ENCODE assay signal across 8 mouse cellular contexts in the genomic region with DNA sequence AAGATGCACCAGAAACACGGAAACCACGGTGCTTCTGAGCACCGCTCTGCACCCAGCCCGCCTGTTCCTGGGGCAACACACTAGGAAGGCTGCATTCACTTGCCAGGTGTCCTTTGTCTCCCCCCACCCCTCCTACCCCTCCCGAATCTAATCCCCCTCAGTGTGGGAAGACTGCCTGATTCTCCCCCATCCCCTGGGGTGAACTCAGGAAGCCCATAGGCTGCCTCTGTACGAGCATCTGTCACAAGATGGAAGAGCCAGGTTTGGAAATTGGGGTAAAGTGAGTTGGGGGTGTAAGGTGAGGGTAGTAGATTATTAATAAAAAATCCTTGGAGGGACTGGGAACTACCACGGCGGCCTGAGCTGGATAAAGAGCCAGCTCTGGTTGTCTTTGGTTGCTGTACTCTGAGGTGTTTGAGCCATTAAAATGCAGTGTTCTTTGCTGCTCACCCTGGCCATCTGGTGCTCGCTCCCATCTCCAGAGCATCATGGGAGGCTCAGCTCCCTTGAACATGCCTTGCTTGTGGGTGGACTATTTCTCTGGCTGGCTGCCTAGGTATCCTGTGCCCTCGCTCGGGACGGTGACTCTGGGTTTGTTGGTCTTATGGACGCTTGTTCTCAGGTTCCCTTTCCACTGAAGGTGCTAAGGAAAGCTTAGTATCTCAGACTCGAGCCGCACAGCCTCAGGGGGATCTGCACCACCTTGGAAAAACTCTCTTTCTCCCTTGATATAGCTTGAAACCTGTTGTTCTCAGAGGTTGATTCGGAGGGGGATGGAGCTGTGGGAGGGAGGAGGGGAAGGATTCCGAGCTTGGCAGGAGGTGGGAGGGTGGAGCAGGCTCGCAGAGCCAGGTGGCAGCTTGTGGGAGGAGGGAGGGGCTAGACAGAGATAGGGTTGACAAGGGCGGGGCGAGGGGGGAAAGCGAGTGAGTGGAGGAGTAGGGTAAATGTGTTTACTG.
DNase-seq lines count a peak whose midpoint lies in the region; ATAC-seq and TF ChIP-seq lines count a peak whose summit lies in the region.

No protein-coding gene starts in this region.

- 6% methylated on average over 21 of the region's 21 CpGs for WGBS in kidney, embryonic 16.5 days
- 8% methylated on average over 21 of the region's 21 CpGs for WGBS in hindbrain, embryonic 11.5 days
- 9% methylated on average over 21 of the region's 21 CpGs for WGBS in limb, embryonic 11.5 days
- 6% methylated on average over 21 of the region's 21 CpGs for WGBS in stomach, embryonic 16.5 days
- WGBS in liver, postnatal 0 days (ENCODE audit: insufficient replicate concordance) = 10% methylated on average over 21 of the region's 21 CpGs

- H3K4me2 ChIP-seq in kidney, embryonic 16.5 days (replicated peaks; ENCODE audit: low read depth, low read length) = peak overlapping the region; percentile 39
- H3K4me2 ChIP-seq in hindbrain, embryonic 11.5 days (replicated peaks; ENCODE audit: low read depth, low read length) = peak overlapping the region; percentile 19
- H3K4me2 ChIP-seq in limb, embryonic 11.5 days (ENCODE audit: low read depth, severe bottlenecking) = peak overlapping the region; percentile 31; the same call in 1 of the 2 replicates
- peak overlapping the region; percentile 26 for H3K4me2 ChIP-seq in stomach, embryonic 16.5 days (ENCODE audit: low read depth, low read length)
- no peak overlapping the region for H3K4me2 ChIP-seq in liver, postnatal 0 days (ENCODE audit: low read depth, low read length)

- no peaks in the 10 kb centered on the region for H3K27me3 ChIP-seq in kidney, embryonic 16.5 days (ENCODE audit: insufficient read depth, low read length)
- H3K27me3 ChIP-seq in hindbrain, embryonic 11.5 days (ENCODE audit: control insufficient read depth, insufficient read depth, low read length) = no peaks in the 10 kb centered on the region
- H3K27me3 ChIP-seq in limb, embryonic 11.5 days (ENCODE audit: control insufficient read depth, insufficient read depth, low read length) = no peaks in the 10 kb centered on the region
- no peaks in the 10 kb centered on the region for H3K27me3 ChIP-seq in stomach, embryonic 16.5 days (ENCODE audit: control insufficient read depth, insufficient read depth, low read length)
- no peaks in the 10 kb centered on the region for H3K27me3 ChIP-seq in liver, postnatal 0 days (ENCODE audit: insufficient read depth, low read length)

- no peak for TF ChIP-seq EP300 in liver, postnatal 0 days (IDR thresholded peaks at IDR 0.05; ENCODE audit: low read depth)

- H3K36me3 ChIP-seq in kidney, embryonic 16.5 days (ENCODE audit: insufficient read depth, low read length) = no peaks in the 10 kb centered on the region
- no peaks in the 10 kb centered on the region for H3K36me3 ChIP-seq in hindbrain, embryonic 11.5 days (ENCODE audit: control insufficient read depth, insufficient read depth, low read length)
- H3K36me3 ChIP-seq in limb, embryonic 11.5 days (ENCODE audit: control insufficient read depth, insufficient read depth, low read length) = no peaks in the 10 kb centered on the region
- H3K36me3 ChIP-seq in stomach, embryonic 16.5 days (ENCODE audit: control insufficient read depth, insufficient read depth, low read length) = no peaks in the 10 kb centered on the region
- no peaks in the 10 kb centered on the region for H3K36me3 ChIP-seq in liver, postnatal 0 days (replicated peaks; ENCODE audit: insufficient read depth, low read length)

- TF ChIP-seq CTCF in liver, postnatal 0 days (IDR thresholded peaks at IDR 0.05; ENCODE audit: low read depth) = no peak

- peaks cover 17% of the 10 kb centered on the region for H3K4me1 ChIP-seq in kidney, embryonic 16.5 days (ENCODE audit: insufficient read depth, low read length)
- H3K4me1 ChIP-seq in hindbrain, embryonic 11.5 days (replicated peaks; ENCODE audit: control insufficient read depth, insufficient read depth, low read length) = no peaks in the 10 kb centered on the region; the same call in 1 of the 2 replicates
- peaks cover 4% of the 10 kb centered on the region for H3K4me1 ChIP-seq in limb, embryonic 11.5 days (ENCODE audit: control insufficient read depth, insufficient read depth, low read length)
- peaks cover 4% of the 10 kb centered on the region; the same call in 1 of the 2 replicates for H3K4me1 ChIP-seq in stomach, embryonic 16.5 days (ENCODE audit: control insufficient read depth, insufficient read depth, low read length)
- no peaks in the 10 kb centered on the region for H3K4me1 ChIP-seq in liver, postnatal 0 days (ENCODE audit: insufficient read depth)

- ATAC-seq in kidney, embryonic 16.5 days (ENCODE audit: low FRiP score, low TSS enrichment) = peak; percentile 59; the same call in 1 of the 2 replicates
- no peak for ATAC-seq in hindbrain, embryonic 11.5 days (ENCODE audit: low FRiP score)
- no peak for ATAC-seq in limb, embryonic 11.5 days (ENCODE audit: insufficient number of reproducible peaks, low FRiP score, low TSS enrichment, low read depth)
- peak; percentile 25; the same call in 1 of the 2 replicates for ATAC-seq in stomach, embryonic 16.5 days (ENCODE audit: insufficient read depth, low FRiP score)
- ATAC-seq in liver, postnatal 0 days = no peak

- no peaks in the 10 kb centered on the region for H3K9me3 ChIP-seq in kidney, embryonic 16.5 days (ENCODE audit: low read length)
- no peaks in the 10 kb centered on the region for H3K9me3 ChIP-seq in hindbrain, embryonic 11.5 days (ENCODE audit: control insufficient read depth, low read length)
- no peaks in the 10 kb centered on the region for H3K9me3 ChIP-seq in limb, embryonic 11.5 days (ENCODE audit: control insufficient read depth, low read length)
- no peaks in the 10 kb centered on the region for H3K9me3 ChIP-seq in stomach, embryonic 16.5 days (replicated peaks; ENCODE audit: control insufficient read depth, low read length)
- no peaks in the 10 kb centered on the region for H3K9me3 ChIP-seq in liver, postnatal 0 days (ENCODE audit: low read length)

- no peak for DNase-seq in kidney, adult 11 months
- peak; percentile 17 for DNase-seq in embryo, embryonic 11 days
- peak; percentile 19 for DNase-seq in hindbrain, embryonic 11.5 days (ENCODE audit: low spot score)
- DNase-seq in limb, embryonic 11.5 days (ENCODE audit: low spot score) = peak; percentile 24
- DNase-seq in Muller cell, postnatal 12 days (ENCODE audit: inconsistent ontology term) = no peak
- no peak for DNase-seq in liver, postnatal 0 days

- no peak overlapping the region for H3K27ac ChIP-seq in kidney, embryonic 16.5 days (ENCODE audit: low read length)
- H3K27ac ChIP-seq in hindbrain, embryonic 11.5 days (ENCODE audit: low read depth, low read length) = no peak overlapping the region
- H3K27ac ChIP-seq in limb, embryonic 11.5 days (replicated peaks; ENCODE audit: low read depth, low read length) = no peak overlapping the region
- H3K27ac ChIP-seq in stomach, embryonic 16.5 days (ENCODE audit: low read length) = no peak overlapping the region
- H3K27ac ChIP-seq in liver, postnatal 0 days (ENCODE audit: low read depth) = no peak overlapping the region

- H3K4me3 ChIP-seq in kidney, embryonic 16.5 days (ENCODE audit: low read length) = no peak overlapping the region
- H3K4me3 ChIP-seq in hindbrain, embryonic 11.5 days (ENCODE audit: low read depth, low read length) = no peak overlapping the region
- no peak overlapping the region for H3K4me3 ChIP-seq in limb, embryonic 11.5 days (ENCODE audit: low read depth, low read length)
- H3K4me3 ChIP-seq in stomach, embryonic 16.5 days (replicated peaks; ENCODE audit: low read length) = no peak overlapping the region
- no peak overlapping the region for H3K4me3 ChIP-seq in liver, postnatal 0 days (ENCODE audit: low read depth, low read length)

- H3K9ac ChIP-seq in kidney, embryonic 16.5 days (replicated peaks; ENCODE audit: low read length) = no peak overlapping the region
- H3K9ac ChIP-seq in hindbrain, embryonic 11.5 days (ENCODE audit: low read depth, low read length) = no peak overlapping the region
- no peak overlapping the region for H3K9ac ChIP-seq in limb, embryonic 11.5 days (ENCODE audit: low read length)
- H3K9ac ChIP-seq in stomach, embryonic 16.5 days (ENCODE audit: low read length) = no peak overlapping the region
- H3K9ac ChIP-seq in liver, postnatal 0 days (replicated peaks) = no peak overlapping the region

Comparison
In these comparisons a context has a peak if more than half of its experiments do, and no peak if none do; other contexts are left out.
1. ATAC-seq: peak in kidney, embryonic 16.5 days (single experiment) and stomach, embryonic 16.5 days (single experiment); none in hindbrain, embryonic 11.5 days (single experiment), limb, embryonic 11.5 days (single experiment) and liver, postnatal 0 days (single experiment).
2. DNase-seq: peak in embryo, embryonic 11 days (single experiment), hindbrain, embryonic 11.5 days (single experiment) and limb, embryonic 11.5 days (single experiment); none in kidney, adult 11 months (single experiment), Muller cell, postnatal 12 days (single experiment) and liver, postnatal 0 days (single experiment).